Mouse (Mus musculus): ENCODE data around the gene Ccnjl. TPM values are rescaled to one million over a fixed set of nuclear protein-coding genes. Genes with fewer than 3 reads are reported as not detected.
A peak's percentile ranks its signal among the peaks of the same experiment; 100 is the strongest.

Ccnjl gene
- polyA plus RNA-seq, 1 experiment, result 1.7 TPM

GRCm38 (mm10) chr11:43518086-43518485 is 10.5 kb upstream of the Ccnjl start:
- Histone ChIP-seq H3K4me3 (ENCODE audit: insufficient read depth, low read length) (no peak overlapping the region), H3K4me1 (ENCODE audit: control insufficient read depth, insufficient read depth, low read length) (no peaks in the 10 kb centered on the region), H3K27ac (ENCODE audit: insufficient read depth, low read length) (no peak overlapping the region)
- TF ChIP-seq POLR2A (IDR thresholded peaks at IDR 0.05; ENCODE audit: extremely low read depth, insufficient read depth, low read length) (no peak), CTCF (IDR thresholded peaks at IDR 0.05; ENCODE audit: extremely low read depth, insufficient read depth, low read length) (no peak)

- no peak overlapping the region for H3K27ac ChIP-seq (ENCODE audit: insufficient read depth, low read length)
- no peak overlapping the region for H3K4me3 ChIP-seq (ENCODE audit: insufficient read depth, low read length)
- TF ChIP-seq CTCF (IDR thresholded peaks at IDR 0.05; ENCODE audit: extremely low read depth, insufficient read depth, low read length) (no peak), POLR2A (IDR thresholded peaks at IDR 0.05; ENCODE audit: extremely low read depth, insufficient read depth, low read length) (no peak)
- H3K4me1 ChIP-seq (ENCODE audit: control insufficient read depth, insufficient read depth, low read length), result no peaks in the 10 kb centered on the region
These were observed 9.8 kb upstream of the Ccnjl start for GRCm38 (mm10) chr11:43518821-43519220.

GRCm38 (mm10) chr11:43520521-43520920 is 8.1 kb upstream of the Ccnjl start:
- no peak for TF ChIP-seq CTCF (IDR thresholded peaks at IDR 0.05; ENCODE audit: extremely low read depth, insufficient read depth, low read length)
- TF ChIP-seq POLR2A (IDR thresholded peaks at IDR 0.05; ENCODE audit: extremely low read depth, insufficient read depth, low read length), result no peak
- Histone ChIP-seq H3K27ac (ENCODE audit: insufficient read depth, low read length) (no peak overlapping the region), H3K4me3 (ENCODE audit: insufficient read depth, low read length) (no peak overlapping the region), H3K4me1 (ENCODE audit: control insufficient read depth, insufficient read depth, low read length) (no peaks in the 10 kb centered on the region)

GRCm38 (mm10) chr11:43528078-43528682 is 404 bp upstream of the Ccnjl start:
- TF ChIP-seq CTCF (IDR thresholded peaks at IDR 0.05; ENCODE audit: extremely low read depth, insufficient read depth, low read length), result no peak
- TF ChIP-seq POLR2A (IDR thresholded peaks at IDR 0.05; ENCODE audit: extremely low read depth, insufficient read depth, low read length), result 0 out of 2 replicates have a peak, but pooled peaks have one; percentile 28
- H3K27ac ChIP-seq (ENCODE audit: insufficient read depth, low read length), result peak overlapping the region; percentile 83
- H3K4me3 ChIP-seq (ENCODE audit: insufficient read depth, low read length), result peak overlapping the region; percentile 98
- no peaks in the 10 kb centered on the region for H3K4me1 ChIP-seq (ENCODE audit: control insufficient read depth, insufficient read depth, low read length)

GRCm38 (mm10) chr11:43530043-43530442 is 1.5 kb downstream of the Ccnjl start:
- no peak overlapping the region; the same call in 1 of the 2 replicates for H3K4me3 ChIP-seq (ENCODE audit: insufficient read depth, low read length)
- TF ChIP-seq CTCF (IDR thresholded peaks at IDR 0.05; ENCODE audit: extremely low read depth, insufficient read depth, low read length) (no peak), POLR2A (IDR thresholded peaks at IDR 0.05; ENCODE audit: extremely low read depth, insufficient read depth, low read length) (no peak)
- H3K4me1 ChIP-seq (ENCODE audit: control insufficient read depth, insufficient read depth, low read length), result no peaks in the 10 kb centered on the region
- no peak overlapping the region for H3K27ac ChIP-seq (ENCODE audit: insufficient read depth, low read length)

GRCm38 (mm10) chr11:43531619-43532018 is 3.0 kb downstream of the Ccnjl start:
- H3K27ac ChIP-seq (ENCODE audit: insufficient read depth, low read length), result peak overlapping the region; percentile 34; the same call in 1 of the 2 replicates
- no peak overlapping the region for H3K4me3 ChIP-seq (ENCODE audit: insufficient read depth, low read length)
- TF ChIP-seq POLR2A (IDR thresholded peaks at IDR 0.05; ENCODE audit: extremely low read depth, insufficient read depth, low read length) (no peak), CTCF (IDR thresholded peaks at IDR 0.05; ENCODE audit: extremely low read depth, insufficient read depth, low read length) (no peak)
- no peaks in the 10 kb centered on the region for H3K4me1 ChIP-seq (ENCODE audit: control insufficient read depth, insufficient read depth, low read length)

GRCm38 (mm10) chr11:43537074-43537473 is 8.5 kb downstream of the Ccnjl start:
- no peak overlapping the region for H3K27ac ChIP-seq (ENCODE audit: insufficient read depth, low read length)
- H3K4me1 ChIP-seq (ENCODE audit: control insufficient read depth, insufficient read depth, low read length), result no peaks in the 10 kb centered on the region
- no peak overlapping the region for H3K4me3 ChIP-seq (ENCODE audit: insufficient read depth, low read length)
- TF ChIP-seq CTCF (IDR thresholded peaks at IDR 0.05; ENCODE audit: extremely low read depth, insufficient read depth, low read length), result no peak
- TF ChIP-seq POLR2A (IDR thresholded peaks at IDR 0.05; ENCODE audit: extremely low read depth, insufficient read depth, low read length), result no peak

GRCm38 (mm10) chr11:43539863-43540262 is 11.3 kb downstream of the Ccnjl start:
- TF ChIP-seq CTCF (IDR thresholded peaks at IDR 0.05; ENCODE audit: extremely low read depth, insufficient read depth, low read length) (no peak), POLR2A (IDR thresholded peaks at IDR 0.05; ENCODE audit: extremely low read depth, insufficient read depth, low read length) (no peak)
- Histone ChIP-seq H3K27ac (ENCODE audit: insufficient read depth, low read length) (no peak overlapping the region), H3K4me1 (ENCODE audit: control insufficient read depth, insufficient read depth, low read length) (no peaks in the 10 kb centered on the region), H3K4me3 (ENCODE audit: insufficient read depth, low read length) (no peak overlapping the region)

- no peak overlapping the region for H3K27ac ChIP-seq (ENCODE audit: insufficient read depth, low read length)
- TF ChIP-seq POLR2A (IDR thresholded peaks at IDR 0.05; ENCODE audit: extremely low read depth, insufficient read depth, low read length) (no peak), CTCF (IDR thresholded peaks at IDR 0.05; ENCODE audit: extremely low read depth, insufficient read depth, low read length) (no peak)
- H3K4me1 ChIP-seq (ENCODE audit: control insufficient read depth, insufficient read depth, low read length), result no peaks in the 10 kb centered on the region
- H3K4me3 ChIP-seq (ENCODE audit: insufficient read depth, low read length), result no peak overlapping the region
These were observed 15.3 kb downstream of the Ccnjl start for GRCm38 (mm10) chr11:43543711-43544466.

- Histone ChIP-seq H3K4me3 (ENCODE audit: insufficient read depth, low read length) (no peak overlapping the region), H3K27ac (ENCODE audit: insufficient read depth, low read length) (no peak overlapping the region), H3K4me1 (ENCODE audit: control insufficient read depth, insufficient read depth, low read length) (peaks cover 3% of the 10 kb centered on the region)
- no peak for TF ChIP-seq CTCF (IDR thresholded peaks at IDR 0.05; ENCODE audit: extremely low read depth, insufficient read depth, low read length)
- no peak for TF ChIP-seq POLR2A (IDR thresholded peaks at IDR 0.05; ENCODE audit: extremely low read depth, insufficient read depth, low read length)
These were observed 16.2 kb downstream of the Ccnjl start for GRCm38 (mm10) chr11:43544819-43545218.

Data from cortical plate, adult 2 months (tissue).